Mouse (Mus musculus) neural tube, embryonic 14.5 days (tissue): ENCODE data around the gene Arhgap9. TPM values are rescaled to one million over a fixed set of nuclear protein-coding genes. Genes with fewer than 3 reads are reported as not detected.
"Not testable (repeated sequence)": the region's sequence is repeated elsewhere in the genome, so short reads cannot be mapped to it uniquely, and the experiment has no call there.

ENCODE experiments used
- ATAC-seq: fragments of 200-750 bp; cut with Nextera tagmentation; 2 replicates; pipeline ENCODE4 v1.8.0; 2017; ENCODE audit warnings: low read depth, mild to moderate bottlenecking, moderate TSS enrichment, moderate library complexity
- H3K27ac ChIP-seq: fragments of 300-500 bp; sonication (generic); 2 replicates; pipeline ENCODE4 v1.5.1; 2014; ENCODE audit warnings: low read depth, mild to moderate bottlenecking, control low read depth, low read length, moderate library complexity, mixed read lengths
- H3K27me3 ChIP-seq: fragments of 300-500 bp; sonication (generic); 2 replicates; pipeline ENCODE4 v1.6.1; 2014; ENCODE audit warnings: low read length; ENCODE audit not compliant: control insufficient read depth, insufficient read depth
- H3K36me3 ChIP-seq: fragments of 300-500 bp; sonication (generic); 2 replicates; pipeline ENCODE4 v1.6.1; 2014; ENCODE audit warnings: low read length, mixed read lengths; ENCODE audit not compliant: control insufficient read depth, insufficient read depth
- H3K4me1 ChIP-seq: fragments of 300-500 bp; sonication (generic); 2 replicates; pipeline ENCODE4 v1.6.1; 2014; ENCODE audit warnings: low read length; ENCODE audit not compliant: control insufficient read depth, insufficient read depth
- H3K4me2 ChIP-seq: fragments of 300-500 bp; sonication (generic); 2 replicates; pipeline ENCODE4 v1.6.1; 2014; ENCODE audit warnings: mild to moderate bottlenecking, low read depth, low read length, control low read depth
- H3K4me3 ChIP-seq: fragments of 300-500 bp; sonication (generic); 2 replicates; pipeline ENCODE4 v1.5.1; 2014; ENCODE audit warnings: low read depth, low read length, control low read depth, mixed read lengths
- H3K9ac ChIP-seq: fragments of 300-500 bp; sonication (generic); replicated peaks from 2 replicates; pipeline ENCODE4 v1.6.1; 2014; ENCODE audit warnings: low read depth, mild to moderate bottlenecking, control low read depth, low read length, mixed read lengths
- H3K9me3 ChIP-seq: fragments of 300-500 bp; sonication (generic); 2 replicates; pipeline ENCODE4 v1.6.1; 2016; ENCODE audit warnings: low read length; ENCODE audit not compliant: control insufficient read depth
- WGBS: fragments of 180-500 bp; shearing (Covaris S2); extraction: QIAGEN DNeasy Blood & Tissue Kit; methylation state at CpG from one replicate; pipeline ENCODE4 v1.1.7; 2014; 5-methylcytosine and 5-hydroxymethylcytosine counted together
- polyA plus RNA-seq: library from polyadenylated mRNA; unstranded; fragments of >200 nt; fragmentation: Nextera tagmentation; extraction: Ambion mirVana; gene quantifications from 2 replicates; pipeline ENCODE4 v1.2.1, GENCODE M21; 2014

The Arhgap9 gene
- polyA plus RNA-seq, 1 experiment from 2014 or later: 0.42 TPM

- ATAC-seq: not testable (repeated sequence)
Measured at GRCm38 (mm10) chr10:127313516-127313915, 8.2 kb upstream of the Arhgap9 start.

GRCm38 (mm10) chr10:127314950-127315349 lies 6.8 kb upstream of the Arhgap9 start:
- not testable (repeated sequence) for H3K9ac ChIP-seq, H3K4me1 ChIP-seq, H3K27ac ChIP-seq, H3K4me2 ChIP-seq, H3K9me3 ChIP-seq, H3K27me3 ChIP-seq, H3K4me3 ChIP-seq, H3K36me3 ChIP-seq, ATAC-seq
- 88% methylated on average over 1 of the region's 1 CpGs for WGBS

More at GRCm38 (mm10) chr10:127313516-127313915, 8.2 kb upstream of the Arhgap9 start:
- not testable (repeated sequence) for H3K4me1 ChIP-seq, H3K27me3 ChIP-seq, H3K27ac ChIP-seq, H3K9ac ChIP-seq, H3K4me3 ChIP-seq, H3K4me2 ChIP-seq, H3K9me3 ChIP-seq, H3K36me3 ChIP-seq
- WGBS: 89% methylated on average over 5 of the region's 5 CpGs

- H3K36me3 ChIP-seq: no peaks in the 10 kb centered on the region
- H3K4me2 ChIP-seq: no peak overlapping the region
- H3K9me3 ChIP-seq: no peaks in the 10 kb centered on the region
- no peak for ATAC-seq
- no peak overlapping the region for H3K9ac ChIP-seq
- H3K27me3 ChIP-seq: no peaks in the 10 kb centered on the region
- WGBS: 80% methylated on average over 2 of the region's 2 CpGs
- no peaks in the 10 kb centered on the region for H3K4me1 ChIP-seq
- no peak overlapping the region for H3K27ac ChIP-seq
- no peak overlapping the region for H3K4me3 ChIP-seq
Measured at GRCm38 (mm10) chr10:127317277-127317676, 4.5 kb upstream of the Arhgap9 start.

GRCm38 (mm10) chr10:127318009-127318408 lies 3.8 kb upstream of the Arhgap9 start:
- no peak overlapping the region for H3K9ac ChIP-seq
- no peaks in the 10 kb centered on the region for H3K4me1 ChIP-seq
- no peak overlapping the region for H3K4me3 ChIP-seq
- H3K9me3 ChIP-seq: no peaks in the 10 kb centered on the region
- no peak overlapping the region for H3K27ac ChIP-seq
- H3K36me3 ChIP-seq: no peaks in the 10 kb centered on the region
- 52% methylated on average over 4 of the region's 4 CpGs for WGBS
- ATAC-seq: no peak
- H3K4me2 ChIP-seq: no peak overlapping the region
- H3K27me3 ChIP-seq: no peaks in the 10 kb centered on the region

- Histone ChIP-seq H3K9me3 (no peaks in the 10 kb centered on the region), H3K4me3 (no peak overlapping the region), H3K27ac (no peak overlapping the region), H3K4me2 (no peak overlapping the region), H3K36me3 (no peaks in the 10 kb centered on the region), H3K27me3 (peaks cover 4% of the 10 kb centered on the region), H3K4me1 (no peaks in the 10 kb centered on the region), H3K9ac (no peak overlapping the region)
- ATAC-seq: no peak
- 80% methylated on average over 7 of the region's 7 CpGs for WGBS
Measured at GRCm38 (mm10) chr10:127319969-127320368, 1.8 kb upstream of the Arhgap9 start.

GRCm38 (mm10) chr10:127322178-127322577 lies 414 bp downstream of the Arhgap9 start:
- no peaks in the 10 kb centered on the region for H3K36me3 ChIP-seq
- H3K27ac ChIP-seq: no peak overlapping the region
- peaks cover 23% of the 10 kb centered on the region for H3K27me3 ChIP-seq
- ATAC-seq: no peak
- H3K9ac ChIP-seq: no peak overlapping the region
- H3K9me3 ChIP-seq: no peaks in the 10 kb centered on the region
- peaks cover 10% of the 10 kb centered on the region; the same call in 1 of the 2 replicates for H3K4me1 ChIP-seq
- 74% methylated on average over 13 of the region's 13 CpGs for WGBS
- no peak overlapping the region for H3K4me2 ChIP-seq
- H3K4me3 ChIP-seq: no peak overlapping the region

- Histone ChIP-seq H3K4me3 (no peak overlapping the region), H3K27me3 (peaks cover 26% of the 10 kb centered on the region), H3K4me2 (no peak overlapping the region), H3K36me3 (no peaks in the 10 kb centered on the region), H3K4me1 (peaks cover 10% of the 10 kb centered on the region; the same call in 1 of the 2 replicates), H3K9ac (no peak overlapping the region), H3K27ac (no peak overlapping the region), H3K9me3 (no peaks in the 10 kb centered on the region)
- ATAC-seq: no peak
- 82% methylated on average over 4 of the region's 4 CpGs for WGBS
Measured at GRCm38 (mm10) chr10:127322669-127323068, 905 bp downstream of the Arhgap9 start.

- ATAC-seq: no peak
- H3K27me3 ChIP-seq: peaks cover 26% of the 10 kb centered on the region
- no peaks in the 10 kb centered on the region for H3K36me3 ChIP-seq
- whole genome bisulfite sequencing: 78% methylated on average over 17 of the region's 17 CpGs
- H3K4me3 ChIP-seq: no peak overlapping the region
- H3K4me2 ChIP-seq: no peak overlapping the region
- no peak overlapping the region for H3K27ac ChIP-seq
- no peaks in the 10 kb centered on the region for H3K9me3 ChIP-seq
- no peak overlapping the region for H3K9ac ChIP-seq
- H3K4me1 ChIP-seq: peaks cover 10% of the 10 kb centered on the region; the same call in 1 of the 2 replicates
Measured at GRCm38 (mm10) chr10:127323131-127323855, 1.5 kb downstream of the Arhgap9 start.

- H3K4me3 ChIP-seq: no peak overlapping the region
- 13% methylated on average over 7 of the region's 7 CpGs for WGBS
- peaks cover 10% of the 10 kb centered on the region; the same call in 1 of the 2 replicates for H3K4me1 ChIP-seq
- ATAC-seq: no peak
- H3K27ac ChIP-seq: no peak overlapping the region
- H3K9me3 ChIP-seq: no peaks in the 10 kb centered on the region
- no peak overlapping the region for H3K9ac ChIP-seq
- H3K4me2 ChIP-seq: no peak overlapping the region
- peaks cover 26% of the 10 kb centered on the region for H3K27me3 ChIP-seq
- no peaks in the 10 kb centered on the region for H3K36me3 ChIP-seq
Measured at GRCm38 (mm10) chr10:127324495-127324894, 2.7 kb downstream of the Arhgap9 start.
